Mouse (Mus musculus) liver, embryonic 16.5 days (tissue): ENCODE measurements at regions not wholly inside any gene's neighbourhood (a gene's known extent, or its start where the extent isn't known, plus 50 kb on each side); places are given as distances from the start of the nearest gene placed in this dataset.

ENCODE experiments used
- ATAC-seq: fragments of 200-750 bp; cut with Nextera tagmentation; 2 replicates; pipeline ENCODE4 v1.8.0; 2017; ENCODE audit warnings: low read depth, mild to moderate bottlenecking, moderate number of reproducible peaks, moderate library complexity
- H3K27ac ChIP-seq: fragments of 300-500 bp; sonication (generic); 2 replicates; pipeline ENCODE4 v1.5.1; 2014; ENCODE audit warnings: mild to moderate bottlenecking, low read length
- H3K27me3 ChIP-seq: fragments of 300-500 bp; sonication (generic); 2 replicates; pipeline ENCODE4 v1.6.1; 2014; ENCODE audit warnings: low read depth, low read length, mixed read lengths; ENCODE audit not compliant: control insufficient read depth, insufficient read depth
- H3K36me3 ChIP-seq: fragments of 300-500 bp; sonication (generic); 2 replicates; pipeline ENCODE4 v1.6.1; 2014; ENCODE audit warnings: mild to moderate bottlenecking; ENCODE audit not compliant: control insufficient read depth, insufficient read depth
- H3K4me1 ChIP-seq: fragments of 300-500 bp; sonication (generic); 2 replicates; pipeline ENCODE4 v1.6.1; 2014; ENCODE audit warnings: low read depth, low read length, mixed read lengths; ENCODE audit not compliant: control insufficient read depth
- H3K4me2 ChIP-seq: fragments of 300-500 bp; sonication (generic); 2 replicates; pipeline ENCODE4 v1.6.1; 2014; ENCODE audit warnings: low read depth, low read length, mixed read lengths
- H3K4me3 ChIP-seq: fragments of 300-500 bp; sonication (generic); 2 replicates; pipeline ENCODE4 v1.5.1; 2014; ENCODE audit warnings: low read depth, mild to moderate bottlenecking, low read length
- H3K9ac ChIP-seq: fragments of 300-500 bp; sonication (generic); 2 replicates; pipeline ENCODE4 v1.6.1; 2014; ENCODE audit warnings: low read depth, low read length
- H3K9me3 ChIP-seq: fragments of 300-500 bp; sonication (generic); replicated peaks from 2 replicates; pipeline ENCODE4 v1.6.1; 2016; ENCODE audit warnings: low read length; ENCODE audit not compliant: control insufficient read depth
- WGBS: fragments of 180-500 bp; shearing (Covaris S2); extraction: QIAGEN DNeasy Blood & Tissue Kit; methylation state at CpG from one replicate; pipeline ENCODE4 v1.1.7; 2014; ENCODE audit not compliant: insufficient replicate concordance; 5-methylcytosine and 5-hydroxymethylcytosine counted together

DNA sequence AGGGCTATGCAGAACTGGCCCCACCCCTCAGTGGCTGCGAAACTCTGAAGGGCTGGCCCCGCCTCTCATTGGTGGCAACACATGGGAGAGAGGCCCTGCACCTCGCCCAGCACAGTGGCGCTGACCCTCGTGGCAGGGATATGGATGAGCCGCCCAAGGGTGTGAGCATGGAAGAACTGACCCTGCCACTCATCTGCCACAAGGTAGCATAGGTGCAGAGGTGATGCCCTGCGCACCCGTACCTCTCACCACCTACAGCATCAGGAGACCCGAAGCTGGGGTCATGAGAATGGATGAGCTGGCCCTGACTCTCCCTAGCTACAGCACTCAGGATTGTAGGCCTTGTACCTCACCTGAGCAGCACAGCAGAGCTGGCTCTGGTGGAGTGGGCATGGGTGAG lies 305.1 kb upstream of the Hs6st1 start:
- no peaks in the 10 kb centered on the region for H3K9me3 ChIP-seq
- no peaks in the 10 kb centered on the region for H3K36me3 ChIP-seq
- H3K4me2 ChIP-seq, result no peak overlapping the region
- H3K9ac ChIP-seq, result no peak overlapping the region
- H3K4me1 ChIP-seq, result no peaks in the 10 kb centered on the region
- no peaks in the 10 kb centered on the region for H3K27me3 ChIP-seq
- ATAC-seq, result no peak
- H3K27ac ChIP-seq, result no peak overlapping the region
- WGBS, result 69% methylated on average over 9 of the region's 9 CpGs
- H3K4me3 ChIP-seq, result no peak overlapping the region

DNA sequence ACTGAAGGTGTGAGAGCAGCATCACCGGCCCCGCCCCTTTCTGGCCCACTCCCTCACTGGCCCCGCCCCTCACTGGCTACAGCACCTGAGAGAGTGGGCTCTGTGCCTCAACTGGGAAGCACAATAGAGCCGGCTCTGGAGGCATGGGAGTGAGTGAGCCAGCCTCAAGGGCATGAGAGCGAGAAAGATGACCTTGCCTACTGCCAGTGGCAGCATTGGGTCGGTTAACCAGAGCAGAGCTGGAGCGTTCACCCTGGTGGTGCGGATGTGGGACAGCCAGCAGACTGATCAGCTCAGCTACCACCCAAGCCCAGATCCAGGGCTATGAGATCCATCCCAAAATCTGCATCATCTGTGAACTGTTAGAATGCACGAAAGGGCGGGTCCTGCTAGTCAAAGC lies 304.7 kb upstream of the Hs6st1 start:
- no peak overlapping the region for H3K4me2 ChIP-seq
- no peak overlapping the region for H3K4me3 ChIP-seq
- no peak overlapping the region for H3K9ac ChIP-seq
- 64% methylated on average over 10 of the region's 10 CpGs for WGBS
- H3K4me1 ChIP-seq, result no peaks in the 10 kb centered on the region
- no peaks in the 10 kb centered on the region for H3K36me3 ChIP-seq
- no peak for ATAC-seq
- no peak overlapping the region for H3K27ac ChIP-seq
- no peaks in the 10 kb centered on the region for H3K27me3 ChIP-seq
- H3K9me3 ChIP-seq, result no peaks in the 10 kb centered on the region

DNA sequence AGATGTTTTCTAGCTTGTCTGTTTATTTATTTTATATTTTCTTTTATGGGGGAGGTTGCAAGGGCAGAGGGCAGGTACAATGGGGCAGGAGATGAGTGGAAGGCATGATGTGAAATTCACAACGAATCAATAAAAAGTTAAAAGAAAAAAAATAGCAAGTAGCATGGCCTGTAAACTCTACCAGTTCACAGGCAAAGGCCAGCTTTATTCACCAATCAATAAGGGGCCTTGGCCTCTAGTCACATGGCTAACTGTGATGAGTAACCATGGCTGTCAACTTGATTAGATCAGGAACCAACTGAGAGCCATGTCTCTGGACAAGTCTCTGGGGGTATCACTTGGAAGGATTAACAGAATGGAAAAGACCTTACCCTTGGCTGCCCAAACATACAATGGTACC lies 304.1 kb upstream of the Hs6st1 start:
- no peak for ATAC-seq
- Histone ChIP-seq H3K4me2 (no peak overlapping the region), H3K4me1 (no peaks in the 10 kb centered on the region), H3K36me3 (no peaks in the 10 kb centered on the region), H3K27ac (no peak overlapping the region), H3K27me3 (no peaks in the 10 kb centered on the region), H3K9ac (no peak overlapping the region), H3K9me3 (no peaks in the 10 kb centered on the region), H3K4me3 (no peak overlapping the region)
- WGBS, result 63% methylated on average over 1 of the region's 1 CpGs

DNA sequence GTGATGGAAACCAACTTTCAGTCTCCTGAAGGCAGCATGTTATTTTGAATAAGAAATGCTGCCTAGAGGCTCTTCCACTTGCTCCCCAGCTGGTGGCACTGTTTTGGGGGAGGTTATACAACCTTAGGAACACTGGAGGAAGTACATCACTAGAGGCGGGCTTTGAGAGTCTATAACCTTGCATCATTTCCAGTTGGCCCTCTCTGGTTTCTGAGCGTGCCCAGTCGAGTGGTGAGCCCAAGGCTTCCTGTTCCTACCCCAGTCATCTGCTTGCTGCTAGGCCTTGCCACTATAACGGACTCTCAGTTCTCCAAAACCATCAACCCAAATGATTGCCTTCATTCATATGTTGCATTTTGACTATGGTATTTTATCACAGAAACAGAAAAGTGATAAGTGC lies 302.5 kb upstream of the Hs6st1 start:
- H3K27ac ChIP-seq, result no peak overlapping the region
- H3K4me3 ChIP-seq, result no peak overlapping the region
- H3K9ac ChIP-seq, result no peak overlapping the region
- H3K9me3 ChIP-seq, result no peaks in the 10 kb centered on the region
- H3K4me1 ChIP-seq, result no peaks in the 10 kb centered on the region
- H3K27me3 ChIP-seq, result no peaks in the 10 kb centered on the region
- no peak for ATAC-seq
- H3K36me3 ChIP-seq, result no peaks in the 10 kb centered on the region
- no peak overlapping the region for H3K4me2 ChIP-seq
- 44% methylated on average over 4 of the region's 4 CpGs for WGBS

DNA sequence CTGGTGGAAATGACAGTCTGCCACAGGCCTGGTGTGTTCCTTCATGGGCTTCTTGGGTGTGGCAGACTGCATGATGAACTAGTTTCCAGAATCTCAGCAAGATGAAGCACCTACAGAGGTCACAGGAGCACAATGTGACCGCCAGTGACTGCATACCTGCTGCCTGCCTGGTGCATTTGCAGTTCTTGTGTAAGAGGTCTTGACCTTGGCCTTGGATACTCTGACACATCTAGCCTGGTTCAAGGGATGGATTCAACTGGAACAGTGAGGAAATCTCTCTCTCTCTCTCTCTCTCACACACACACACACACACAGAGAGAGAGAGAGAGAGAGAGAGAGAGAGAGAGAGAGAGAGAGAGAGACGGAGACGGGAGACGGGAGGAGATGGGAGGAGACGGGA lies 301.9 kb upstream of the Hs6st1 start:
- no peak for ATAC-seq
- no peaks in the 10 kb centered on the region for H3K9me3 ChIP-seq
- H3K4me3 ChIP-seq, result no peak overlapping the region
- no peaks in the 10 kb centered on the region for H3K36me3 ChIP-seq
- 61% methylated on average over 5 of the region's 5 CpGs for WGBS
- H3K4me1 ChIP-seq, result no peaks in the 10 kb centered on the region
- H3K27me3 ChIP-seq, result no peaks in the 10 kb centered on the region
- H3K4me2 ChIP-seq, result no peak overlapping the region
- no peak overlapping the region for H3K27ac ChIP-seq
- no peak overlapping the region for H3K9ac ChIP-seq

DNA sequence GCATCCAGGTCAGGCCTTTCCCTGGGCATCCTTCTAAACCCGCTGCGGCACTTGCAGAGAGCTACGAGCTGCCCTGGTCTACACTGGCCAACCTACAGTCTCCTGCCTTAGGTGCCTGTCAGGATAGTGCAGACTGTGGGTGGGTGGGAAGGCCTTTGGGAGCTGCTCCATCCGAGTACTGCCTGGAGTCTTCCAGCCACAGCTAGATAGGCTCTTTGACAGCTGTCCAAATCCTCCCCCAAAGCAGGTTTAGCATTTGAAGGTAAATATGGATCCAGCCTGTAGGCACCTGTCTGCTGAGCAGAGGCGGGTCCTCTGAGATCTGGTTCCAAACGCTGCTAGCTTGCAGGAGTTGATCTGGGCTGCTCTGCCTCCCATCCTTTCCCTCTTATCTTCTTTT lies 295.6 kb upstream of the Hs6st1 start:
- H3K27ac ChIP-seq, result no peak overlapping the region
- 66% methylated on average over 6 of the region's 6 CpGs for WGBS
- ATAC-seq, result no peak

DNA sequence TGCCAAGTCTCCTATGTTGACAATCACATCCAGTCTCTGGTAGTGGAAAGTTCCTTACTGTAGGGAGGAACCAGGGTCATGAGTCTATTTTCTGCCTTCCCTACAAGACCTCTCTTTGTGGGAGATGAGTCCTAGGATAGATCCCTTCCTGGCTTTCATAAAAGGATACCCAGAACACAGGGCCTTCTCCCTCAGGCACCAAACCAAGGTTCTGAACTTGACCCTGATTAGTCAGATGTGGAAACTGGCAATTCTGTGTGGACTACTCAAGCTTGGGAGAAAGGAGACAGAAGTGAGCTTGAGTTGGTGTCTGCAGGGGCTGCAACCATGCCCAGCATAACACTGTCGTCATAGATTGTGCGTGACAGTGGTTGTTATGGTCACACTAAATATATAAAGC lies 293.6 kb upstream of the Hs6st1 start:
- no peaks in the 10 kb centered on the region for H3K36me3 ChIP-seq
- no peak overlapping the region for H3K9ac ChIP-seq
- no peak for ATAC-seq
- no peak overlapping the region for H3K4me3 ChIP-seq
- no peaks in the 10 kb centered on the region for H3K9me3 ChIP-seq
- H3K27me3 ChIP-seq, result no peaks in the 10 kb centered on the region
- no peak overlapping the region for H3K27ac ChIP-seq
- no peaks in the 10 kb centered on the region for H3K4me1 ChIP-seq
- no peak overlapping the region for H3K4me2 ChIP-seq
- WGBS, result 73% methylated on average over 2 of the region's 2 CpGs

More for the DNA sequence above, 295.6 kb upstream of the Hs6st1 start:
- Histone ChIP-seq H3K4me2 (no peak overlapping the region), H3K9me3 (no peaks in the 10 kb centered on the region), H3K4me1 (no peaks in the 10 kb centered on the region), H3K36me3 (no peaks in the 10 kb centered on the region), H3K4me3 (no peak overlapping the region), H3K27me3 (no peaks in the 10 kb centered on the region), H3K9ac (no peak overlapping the region)

DNA sequence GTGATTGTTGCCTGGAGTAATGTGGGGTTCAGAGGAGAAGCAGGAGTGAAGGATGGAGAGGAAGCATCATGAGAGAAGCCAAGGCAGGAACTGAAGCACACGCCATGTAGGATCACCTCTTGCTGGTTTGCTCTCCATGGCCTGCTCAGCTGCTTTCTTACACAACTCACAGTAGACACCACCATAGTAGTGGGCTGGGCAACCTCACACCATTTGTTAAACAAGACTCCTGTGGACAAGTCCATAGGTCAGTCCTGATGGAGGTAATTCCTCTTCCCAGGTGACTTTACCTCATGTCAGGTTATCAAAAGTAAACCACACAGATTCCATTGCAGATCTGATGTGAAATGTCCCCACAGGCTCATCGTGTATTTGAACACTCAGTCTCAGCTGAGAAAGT lies 285.5 kb upstream of the Hs6st1 start:
- no peak overlapping the region for H3K4me2 ChIP-seq
- H3K36me3 ChIP-seq, result no peaks in the 10 kb centered on the region
- ATAC-seq, result peak; percentile 61
- no peaks in the 10 kb centered on the region for H3K27me3 ChIP-seq
- H3K9ac ChIP-seq, result no peak overlapping the region
- H3K4me3 ChIP-seq, result no peak overlapping the region
- WGBS, result 58% methylated on average over 2 of the region's 2 CpGs
- H3K27ac ChIP-seq, result no peak overlapping the region
- H3K4me1 ChIP-seq, result no peaks in the 10 kb centered on the region
- H3K9me3 ChIP-seq, result no peaks in the 10 kb centered on the region

DNA sequence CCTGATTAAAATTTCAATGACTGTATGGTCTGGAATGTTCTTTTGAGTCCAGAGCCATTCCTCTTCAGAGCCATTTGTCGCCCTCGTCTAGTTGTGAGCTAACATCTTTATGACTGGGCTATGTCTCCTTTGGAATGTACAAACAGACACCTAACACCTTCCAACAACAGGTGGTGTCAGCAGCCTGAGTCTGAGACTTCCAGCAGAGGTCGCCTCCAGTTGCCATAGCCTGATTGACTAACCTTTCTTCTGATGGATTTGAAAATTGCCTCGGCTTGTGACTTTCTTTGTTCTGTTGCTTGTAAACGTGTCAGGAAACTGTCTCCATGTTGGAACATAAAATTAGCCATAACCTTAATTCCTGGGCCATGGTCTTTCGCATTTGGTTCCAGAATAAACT lies 284.8 kb upstream of the Hs6st1 start:
- H3K27me3 ChIP-seq, result no peaks in the 10 kb centered on the region

DNA sequence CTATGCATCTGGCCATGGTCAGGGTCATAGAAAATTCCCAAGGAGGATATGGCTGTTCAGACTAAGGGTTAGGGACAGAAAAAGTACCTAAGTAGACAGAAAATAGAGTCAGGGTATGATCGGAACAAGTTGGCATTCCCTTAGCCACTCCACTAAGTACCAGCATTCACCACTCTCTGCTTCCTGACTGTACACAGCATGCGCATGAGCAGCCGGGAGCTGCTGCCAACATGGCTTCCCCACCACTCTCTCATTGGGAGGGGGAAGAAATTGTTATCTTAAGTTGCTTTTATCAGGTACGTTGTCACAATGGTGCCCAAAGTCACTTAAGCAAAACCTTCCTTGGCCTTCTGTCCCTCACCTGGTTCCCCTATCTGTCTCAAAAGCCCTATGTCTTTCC lies 282.0 kb upstream of the Hs6st1 start:
- no peaks in the 10 kb centered on the region for H3K4me1 ChIP-seq
- no peak overlapping the region for H3K27ac ChIP-seq
- H3K4me2 ChIP-seq, result no peak overlapping the region
- 65% methylated on average over 4 of the region's 4 CpGs for WGBS
- H3K36me3 ChIP-seq, result no peaks in the 10 kb centered on the region
- H3K4me3 ChIP-seq, result no peak overlapping the region
- H3K9me3 ChIP-seq, result no peaks in the 10 kb centered on the region
- H3K9ac ChIP-seq, result no peak overlapping the region
- H3K27me3 ChIP-seq, result no peaks in the 10 kb centered on the region
- ATAC-seq, result no peak

More for the DNA sequence above, 284.8 kb upstream of the Hs6st1 start:
- Histone ChIP-seq H3K4me1 (no peaks in the 10 kb centered on the region), H3K9ac (no peak overlapping the region), H3K36me3 (no peaks in the 10 kb centered on the region), H3K4me3 (no peak overlapping the region), H3K27ac (no peak overlapping the region), H3K4me2 (no peak overlapping the region), H3K9me3 (no peaks in the 10 kb centered on the region)
- 55% methylated on average over 6 of the region's 6 CpGs for WGBS
- ATAC-seq, result no peak
